Mouse (Mus musculus) limb, embryonic 10.5 days (tissue): ENCODE results near the gene Pigm. TPM values are rescaled to one million over a fixed set of nuclear protein-coding genes. Genes with fewer than 3 reads are reported as not detected.

Experiments
- DNase-seq: peaks from one replicate; pipeline ENCODE4 v3.0.0-alpha.2; 2017; ENCODE audit warnings: low spot score
- H3K27ac ChIP-seq: fragments of 300-500 bp; sonication (generic); 2 replicates; pipeline ENCODE4 v1.5.1; 2016; ENCODE audit warnings: mild to moderate bottlenecking
- H3K27me3 ChIP-seq: fragments of 300-500 bp; sonication (generic); 2 replicates; pipeline ENCODE4 v1.6.1; 2016; ENCODE audit warnings: low read depth, mild to moderate bottlenecking; ENCODE audit not compliant: poor library complexity, severe bottlenecking
- H3K36me3 ChIP-seq: fragments of 300-500 bp; sonication (generic); 2 replicates; pipeline ENCODE4 v1.6.1; 2016; ENCODE audit warnings: mild to moderate bottlenecking, moderate library complexity
- H3K4me1 ChIP-seq: fragments of 300-500 bp; sonication (generic); 2 replicates; pipeline ENCODE4 v1.6.1; 2016
- H3K4me3 ChIP-seq: fragments of 300-500 bp; sonication (generic); 2 replicates; pipeline ENCODE4 v1.5.1; 2016; ENCODE audit warnings: mild to moderate bottlenecking, moderate library complexity
- H3K9me3 ChIP-seq: fragments of 300-500 bp; sonication (generic); replicated peaks from 2 replicates; pipeline ENCODE4 v1.6.1; 2016; ENCODE audit warnings: mild to moderate bottlenecking
- WGBS: fragments of 180-500 bp; shearing (Covaris S2); methylation state at CpG from one replicate; pipeline ENCODE4 v1.1.7; 2016; 5-methylcytosine and 5-hydroxymethylcytosine counted together
- polyA plus RNA-seq: library from polyadenylated mRNA; unstranded; fragments of >200 nt; fragmentation: Nextera tagmentation; extraction: Ambion mirVana; gene quantifications from 2 replicates; pipeline ENCODE4 v1.2.1, GENCODE M21; 2016

Pigm gene
- polyA plus RNA-seq, 1 experiment from 2014 or later = 10.5 TPM

- Histone ChIP-seq H3K4me3 (no peak overlapping the region), H3K36me3 (no peaks in the 10 kb centered on the region), H3K27ac (no peak overlapping the region), H3K9me3 (no peaks in the 10 kb centered on the region), H3K27me3 (peaks cover 20% of the 10 kb centered on the region; the same call in 1 of the 2 replicates), H3K4me1 (peaks cover 2% of the 10 kb centered on the region; the same call in 1 of the 2 replicates)
- DNase-seq = no peak
- 86% methylated on average over 10 of the region's 10 CpGs for WGBS
These were observed 18.0 kb upstream of the Pigm start for GRCm38 (mm10) chr1:172358341-172358740.

- Histone ChIP-seq H3K9me3 (no peaks in the 10 kb centered on the region), H3K27me3 (peaks cover 9% of the 10 kb centered on the region), H3K4me1 (peaks cover 5% of the 10 kb centered on the region; the same call in 1 of the 2 replicates), H3K27ac (no peak overlapping the region), H3K4me3 (no peak overlapping the region), H3K36me3 (no peaks in the 10 kb centered on the region)
- WGBS = 17% methylated on average over 6 of the region's 6 CpGs
- DNase-seq = no peak
These were observed 11.7 kb upstream of the Pigm start for GRCm38 (mm10) chr1:172364684-172365083.

- no peaks in the 10 kb centered on the region for H3K9me3 ChIP-seq
- WGBS = 28% methylated on average over 23 of the region's 23 CpGs
- peak; percentile 80 for DNase-seq
- no peaks in the 10 kb centered on the region for H3K36me3 ChIP-seq
- H3K4me1 ChIP-seq = peaks cover 5% of the 10 kb centered on the region; the same call in 1 of the 2 replicates
- no peak overlapping the region for H3K27ac ChIP-seq
- H3K4me3 ChIP-seq = no peak overlapping the region
- peaks cover 15% of the 10 kb centered on the region for H3K27me3 ChIP-seq
These were observed 7.5 kb upstream of the Pigm start for GRCm38 (mm10) chr1:172368768-172369418.

GRCm38 (mm10) chr1:172376758-172377458, 562 bp downstream of the Pigm start:
- WGBS = 3% methylated on average over 62 of the region's 62 CpGs
- Histone ChIP-seq H3K36me3 (peaks cover 42% of the 10 kb centered on the region), H3K27ac (peak overlapping the region; percentile 86), H3K27me3 (no peaks in the 10 kb centered on the region), H3K4me1 (peaks cover 15% of the 10 kb centered on the region), H3K9me3 (no peaks in the 10 kb centered on the region), H3K4me3 (peak overlapping the region; percentile 86)
- no peak for DNase-seq

- no peaks in the 10 kb centered on the region for H3K9me3 ChIP-seq
- no peak for DNase-seq
- H3K36me3 ChIP-seq = peaks cover 60% of the 10 kb centered on the region
- H3K4me3 ChIP-seq = no peak overlapping the region
- WGBS = 88% methylated on average over 10 of the region's 10 CpGs
- H3K4me1 ChIP-seq = peaks cover 15% of the 10 kb centered on the region
- no peak overlapping the region for H3K27ac ChIP-seq
- no peaks in the 10 kb centered on the region for H3K27me3 ChIP-seq
These were observed 3.7 kb downstream of the Pigm start for GRCm38 (mm10) chr1:172380066-172380465.

GRCm38 (mm10) chr1:172382090-172382489, 5.7 kb downstream of the Pigm start:
- no peak overlapping the region for H3K4me3 ChIP-seq
- no peak overlapping the region for H3K27ac ChIP-seq
- H3K9me3 ChIP-seq = no peaks in the 10 kb centered on the region
- H3K27me3 ChIP-seq = no peaks in the 10 kb centered on the region
- peaks cover 11% of the 10 kb centered on the region for H3K4me1 ChIP-seq
- 98% methylated on average over 1 of the region's 1 CpGs for WGBS
- peaks cover 60% of the 10 kb centered on the region for H3K36me3 ChIP-seq
- no peak for DNase-seq

- peaks cover 7% of the 10 kb centered on the region for H3K4me1 ChIP-seq
- no peaks in the 10 kb centered on the region for H3K9me3 ChIP-seq
- DNase-seq = no peak
- no peak overlapping the region for H3K4me3 ChIP-seq
- 82% methylated on average over 5 of the region's 5 CpGs for WGBS
- peaks cover 15% of the 10 kb centered on the region for H3K27me3 ChIP-seq
- H3K27ac ChIP-seq = no peak overlapping the region
- peaks cover 14% of the 10 kb centered on the region for H3K36me3 ChIP-seq
These were observed 10.9 kb downstream of the Pigm start for GRCm38 (mm10) chr1:172387246-172387645.

- no peaks in the 10 kb centered on the region for H3K36me3 ChIP-seq
- no peaks in the 10 kb centered on the region for H3K9me3 ChIP-seq
- no peak overlapping the region for H3K4me3 ChIP-seq
- DNase-seq = no peak
- 67% methylated on average over 1 of the region's 1 CpGs for WGBS
- H3K4me1 ChIP-seq = peaks cover 9% of the 10 kb centered on the region
- no peak overlapping the region for H3K27ac ChIP-seq
- H3K27me3 ChIP-seq = peaks cover 17% of the 10 kb centered on the region
These were observed 14.4 kb downstream of the Pigm start for GRCm38 (mm10) chr1:172390769-172391168.

- Histone ChIP-seq H3K9me3 (no peaks in the 10 kb centered on the region), H3K4me3 (peak overlapping the region; percentile 36), H3K27me3 (peaks cover 17% of the 10 kb centered on the region), H3K4me1 (peaks cover 9% of the 10 kb centered on the region), H3K27ac (no peak overlapping the region), H3K36me3 (no peaks in the 10 kb centered on the region)
- 17% methylated on average over 20 of the region's 20 CpGs for WGBS
- no peak for DNase-seq
These were observed 15.6 kb downstream of the Pigm start for GRCm38 (mm10) chr1:172391807-172392581.

- H3K27me3 ChIP-seq = peaks cover 17% of the 10 kb centered on the region
- no peak overlapping the region for H3K4me3 ChIP-seq
- WGBS = 82% methylated on average over 2 of the region's 2 CpGs
- no peaks in the 10 kb centered on the region for H3K9me3 ChIP-seq
- no peak overlapping the region for H3K27ac ChIP-seq
- no peak for DNase-seq
- H3K36me3 ChIP-seq = no peaks in the 10 kb centered on the region
- H3K4me1 ChIP-seq = peaks cover 9% of the 10 kb centered on the region
These were observed 16.4 kb downstream of the Pigm start for GRCm38 (mm10) chr1:172392643-172393170.

- 69% methylated on average over 8 of the region's 8 CpGs for WGBS
- Histone ChIP-seq H3K4me3 (no peak overlapping the region), H3K36me3 (no peaks in the 10 kb centered on the region), H3K27me3 (peaks cover 17% of the 10 kb centered on the region), H3K27ac (no peak overlapping the region), H3K9me3 (no peaks in the 10 kb centered on the region), H3K4me1 (peaks cover 9% of the 10 kb centered on the region)
- DNase-seq = no peak
These were observed 17.4 kb downstream of the Pigm start for GRCm38 (mm10) chr1:172393739-172394138.

- Histone ChIP-seq H3K4me3 (no peak overlapping the region), H3K4me1 (peaks cover 3% of the 10 kb centered on the region), H3K9me3 (no peaks in the 10 kb centered on the region), H3K27me3 (peaks cover 2% of the 10 kb centered on the region), H3K36me3 (no peaks in the 10 kb centered on the region), H3K27ac (no peak overlapping the region)
- 59% methylated on average over 9 of the region's 9 CpGs for WGBS
- no peak for DNase-seq
These were observed 20.8 kb downstream of the Pigm start for GRCm38 (mm10) chr1:172396996-172397752.
